Mouse (Mus musculus): ENCODE measurements around the gene Gm8232. TPM values are rescaled to one million over a fixed set of nuclear protein-coding genes. Genes with fewer than 3 reads are reported as not detected.
"Not testable (repeated sequence)": the region's sequence is repeated elsewhere in the genome, so short reads cannot be mapped to it uniquely, and the experiment has no call there.

Gene Gm8232
- polyA plus RNA-seq (2016; fragmentation: Nextera tagmentation; extraction: Ambion mirVana) = not detected in 2 replicates

- H3K27ac ChIP-seq; DNase-seq (ENCODE audit: extremely low spot score, low spot score); H3K27me3 ChIP-seq (ENCODE audit: poor library complexity, severe bottlenecking); H3K9me3 ChIP-seq; H3K4me3 ChIP-seq; H3K36me3 ChIP-seq (replicated peaks); H3K4me1 ChIP-seq: not testable (repeated sequence)
- 87% methylated on average over 3 of the region's 3 CpGs for WGBS
Observed at GRCm38 (mm10) chr14:44433335-44433734, at the start of gene Gm8232. TSS of gene Gm8232 (plus strand) at chr14:44433635.

- H3K4me3 ChIP-seq; H3K27me3 ChIP-seq (ENCODE audit: poor library complexity, severe bottlenecking); DNase-seq (ENCODE audit: extremely low spot score, low spot score); H3K9me3 ChIP-seq; H3K27ac ChIP-seq; H3K36me3 ChIP-seq (replicated peaks); H3K4me1 ChIP-seq: not testable (repeated sequence)
- WGBS = 87% methylated on average over 4 of the region's 4 CpGs
Observed at GRCm38 (mm10) chr14:44384233-44384632, 49.2 kb upstream of the Gm8232 start.

DNA sequence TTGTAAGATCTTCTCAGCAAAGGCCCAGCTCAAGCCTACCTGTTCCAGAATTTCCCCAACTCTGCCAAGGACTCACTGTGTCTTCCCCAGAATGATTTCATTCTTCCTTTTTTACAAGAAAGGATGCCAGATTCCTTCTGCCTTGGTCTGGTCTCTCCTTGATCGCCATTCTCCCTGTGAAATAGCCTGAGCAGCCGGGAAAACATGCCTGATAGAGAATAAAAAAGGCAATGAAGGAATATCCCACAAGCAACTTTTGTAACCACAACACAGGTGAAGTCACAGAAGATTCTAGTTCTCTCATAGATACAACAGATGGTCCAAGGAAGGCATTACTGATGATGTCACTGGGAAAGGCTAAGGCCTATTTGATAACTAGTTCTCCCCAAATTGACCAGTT, 22.8 kb upstream of the Gm8232 start, which contains the start of gene Gm3371:
Gene Gm3371, minus strand, starts transcription at position 101 of the 400 bp plus-strand sequence.
- not testable (repeated sequence) for H3K4me3 ChIP-seq; H3K4me1 ChIP-seq; H3K27me3 ChIP-seq (ENCODE audit: poor library complexity, severe bottlenecking); DNase-seq (ENCODE audit: extremely low spot score, low spot score); H3K9me3 ChIP-seq; H3K36me3 ChIP-seq (replicated peaks); H3K27ac ChIP-seq
- no CpG with 5 or more reads among the region's 2 CpGs for WGBS

Other genes starting within 250 kb of the Gm8232 start
- not detected in 2 replicates for gene Gm8212, start 236.0 kb upstream of the Gm8232 start, polyA plus RNA-seq (2016; fragmentation: Nextera tagmentation; extraction: Ambion mirVana)
- gene 4930503E14Rik, start 220.4 kb upstream of the Gm8232 start, polyA plus RNA-seq (2016; fragmentation: Nextera tagmentation; extraction: Ambion mirVana) = not detected in 2 replicates
- not detected in 2 replicates for gene Gm8220, start 148.1 kb upstream of the Gm8232 start, polyA plus RNA-seq (2016; fragmentation: Nextera tagmentation; extraction: Ambion mirVana)
- not detected in 2 replicates for gene Gm5930, start 95.1 kb upstream of the Gm8232 start, polyA plus RNA-seq (2016; fragmentation: Nextera tagmentation; extraction: Ambion mirVana)
- not detected in 2 replicates for gene Gm8229, start 68.3 kb upstream of the Gm8232 start, polyA plus RNA-seq (2016; fragmentation: Nextera tagmentation; extraction: Ambion mirVana)
- not detected in 2 replicates for gene Gm3371, start 22.9 kb upstream of the Gm8232 start, polyA plus RNA-seq (2016; fragmentation: Nextera tagmentation; extraction: Ambion mirVana)
- not detected in 2 replicates for gene BC061237, start 58.8 kb downstream of the Gm8232 start, polyA plus RNA-seq (2016; fragmentation: Nextera tagmentation; extraction: Ambion mirVana)
- not detected in 2 replicates for gene Gm17093, start 84.6 kb downstream of the Gm8232 start, polyA plus RNA-seq (2016; fragmentation: Nextera tagmentation; extraction: Ambion mirVana)
- gene Gm8247, start 149.5 kb downstream of the Gm8232 start, polyA plus RNA-seq (2016; fragmentation: Nextera tagmentation; extraction: Ambion mirVana) = not detected in 2 replicates
- not detected in 2 replicates for gene Gm5624, start 194.3 kb downstream of the Gm8232 start, polyA plus RNA-seq (2016; fragmentation: Nextera tagmentation; extraction: Ambion mirVana)